Comparison of ENCODE assay signal across 15 mouse cellular contexts in the genomic region with DNA sequence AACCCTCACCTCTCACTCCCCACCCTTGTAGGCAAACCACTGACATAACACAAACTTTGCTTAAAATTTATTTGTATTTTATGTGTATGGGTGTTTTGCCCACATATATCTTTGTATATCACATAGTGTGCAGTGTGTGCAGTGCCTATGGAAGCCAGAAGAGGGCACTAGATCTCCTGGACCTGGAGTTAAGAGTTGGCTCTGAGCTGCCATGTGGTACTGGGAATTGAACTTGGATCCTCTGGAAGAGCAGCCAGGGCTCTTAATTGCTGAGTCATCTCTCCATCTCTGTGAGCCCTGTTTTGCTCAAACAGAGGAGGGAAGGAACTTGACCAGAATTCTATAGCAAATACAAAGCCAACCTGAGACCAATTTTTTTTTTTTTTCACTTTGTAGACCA. TPM values are rescaled to one million over a fixed set of nuclear protein-coding genes. Genes with fewer than 3 reads are reported as not detected.
DNase-seq lines count a peak whose midpoint lies in the region; ATAC-seq and TF ChIP-seq lines count a peak whose summit lies in the region.
"Had no signal": no experiment of that assay in that cellular context is flagged by ENCODE, and none has a peak within 500 bp of the region (broad histone marks: within the 10 kb centered on the region; RNA-seq: fewer than 3 reads in every experiment).

No protein-coding gene starts in this region.

- TF ChIP-seq EP300 in liver, embryonic 14.5 days (IDR thresholded peaks at IDR 0.05; ENCODE audit: low read depth), result no peak

- no peak overlapping the region for H3K4me3 ChIP-seq in liver, embryonic 14.5 days (ENCODE audit: insufficient read depth in 1 of 2, low read depth in 2 of 2, low read length in 2 of 2)
- no peak overlapping the region for H3K4me3 ChIP-seq in liver, embryonic 11.5 days (ENCODE audit: low read depth, low read length)
- H3K4me3 ChIP-seq in embryonic fibroblast, embryonic 13.5 days (ENCODE audit: insufficient read depth, low read length), result no peak overlapping the region
- H3K4me3 ChIP-seq: heart, embryonic 12.5 days; lung, embryonic 15.5 days; myocyte had no signal

- H3K27ac ChIP-seq in liver, embryonic 14.5 days, result no peak overlapping the region
- no peak overlapping the region for H3K27ac ChIP-seq in liver, embryonic 11.5 days (ENCODE audit: low read depth, low read length)
- no peak overlapping the region for H3K27ac ChIP-seq in embryonic fibroblast, embryonic 13.5 days (ENCODE audit: insufficient read depth, low read length)
- H3K27ac ChIP-seq: lung, embryonic 15.5 days had no signal

- H3K4me1 ChIP-seq in liver, embryonic 14.5 days (replicated peaks; ENCODE audit: control insufficient read depth in 2 of 2, insufficient read depth in 2 of 2, low read length in 1 of 2), result no peaks in the 10 kb centered on the region
- H3K4me1 ChIP-seq in liver, embryonic 11.5 days (replicated peaks; ENCODE audit: control insufficient read depth, insufficient read depth, low read length), result no peaks in the 10 kb centered on the region
- H3K4me1 ChIP-seq in embryonic fibroblast, embryonic 13.5 days (ENCODE audit: control insufficient read depth, insufficient read depth, low read length), result no peaks in the 10 kb centered on the region
- H3K4me1 ChIP-seq: heart, embryonic 12.5 days had no signal

- H3K36me3 ChIP-seq in liver, embryonic 14.5 days (replicated peaks; ENCODE audit: control insufficient read depth, insufficient read depth, low read depth), result no peaks in the 10 kb centered on the region
- peaks cover 34% of the 10 kb centered on the region for H3K36me3 ChIP-seq in liver, embryonic 11.5 days (ENCODE audit: control insufficient read depth, insufficient read depth, low read length)

- H3K4me2 ChIP-seq in liver, embryonic 14.5 days (ENCODE audit: low read depth), result no peak overlapping the region
- no peak overlapping the region for H3K4me2 ChIP-seq in liver, embryonic 11.5 days
- H3K4me2 ChIP-seq: heart, embryonic 12.5 days; lung, embryonic 15.5 days had no signal

- ATAC-seq in liver, embryonic 14.5 days (ENCODE audit: insufficient read depth), result no peak
- no peak for ATAC-seq in liver, embryonic 11.5 days (replicated peaks; ENCODE audit: low FRiP score)
- ATAC-seq: forebrain, embryonic 16.5 days had no signal

- TF ChIP-seq POLR2A in embryonic fibroblast, embryonic 13.5 days (IDR thresholded peaks at IDR 0.05; ENCODE audit: low read depth, low read length), result no peak

- DNase-seq in embryo, embryonic 10 days (ENCODE audit: low spot score), result peak; percentile 28
- DNase-seq in embryo, embryonic 9.5 days (ENCODE audit: extremely low spot score), result no peak
- no peak for DNase-seq in liver, embryonic 14.5 days (ENCODE audit: low read depth in 3 of 3, low spot score in 3 of 3)
- DNase-seq in liver, embryonic 11.5 days (ENCODE audit: low spot score), result no peak
- peak; percentile 76 for DNase-seq in ES-CJ7 (ENCODE audit: low read depth, low spot score)
- DNase-seq in urinary bladder, postnatal 25 days (ENCODE audit: low spot score), result no peak
- DNase-seq in gastrocnemius, postnatal 25 days, result no peak
- DNase-seq: adrenal gland, postnatal 25 days; cerebellum, postnatal 36 days had no signal

- no peak overlapping the region for H3K9ac ChIP-seq in liver, embryonic 14.5 days (replicated peaks)
- no peak overlapping the region for H3K9ac ChIP-seq in liver, embryonic 11.5 days (ENCODE audit: low read depth, low read length)
- H3K9ac ChIP-seq: heart, embryonic 12.5 days; lung, embryonic 15.5 days had no signal

- peak; percentile 61 for TF ChIP-seq CTCF in liver, embryonic 14.5 days (IDR thresholded peaks at IDR 0.05; ENCODE audit: low read depth)
- TF ChIP-seq CTCF in embryonic fibroblast, embryonic 13.5 days (IDR thresholded peaks at IDR 0.05; ENCODE audit: borderline replicate concordance, insufficient read depth, low read length), result peak; percentile 23; the same call in 1 of the 2 replicates

- H3K27me3 ChIP-seq in liver, embryonic 14.5 days (ENCODE audit: control insufficient read depth, insufficient read depth, low read length), result no peaks in the 10 kb centered on the region
- H3K27me3 ChIP-seq in liver, embryonic 11.5 days (replicated peaks; ENCODE audit: control insufficient read depth, insufficient read depth, low read length), result no peaks in the 10 kb centered on the region
- H3K27me3 ChIP-seq: heart, embryonic 12.5 days; lung, embryonic 15.5 days had no signal

- H3K9me3 ChIP-seq in liver, embryonic 14.5 days (ENCODE audit: control insufficient read depth, low read length), result no peaks in the 10 kb centered on the region
- no peaks in the 10 kb centered on the region for H3K9me3 ChIP-seq in liver, embryonic 11.5 days (ENCODE audit: control insufficient read depth, low read length)
- H3K9me3 ChIP-seq: lung, embryonic 15.5 days had no signal

RNA-seq across cellular contexts. Expression of gene Soga1, which starts 35.1 kb away (rescaled TPM):
- polyA plus RNA-seq in liver, embryonic 14.5 days (2012; rRNA removed), result 1.8 and 2.0 TPM in 2 replicates
- 1.6 and 1.8 TPM in 2 replicates for polyA plus RNA-seq in liver, embryonic 14.5 days (2014; fragmentation: Nextera tagmentation; extraction: Ambion mirVana)
- polyA plus RNA-seq in liver, embryonic 11.5 days (2014; fragmentation: Nextera tagmentation; extraction: Ambion mirVana), result 4.0 and 5.3 TPM in 2 replicates
- polyA plus RNA-seq in embryonic fibroblast, embryonic 13.5 days (2011; ENCODE audit: insufficient read length, low read depth, missing spikeins), result 20.2 and 21.8 TPM in 2 replicates
- 1 to 10 TPM; 4.5 to 5.0 TPM for total RNA-seq in gastrocnemius, postnatal 25 days (2021)

RNA-seq across cellular contexts. Expression of gene Dsn1, which starts 37.0 kb away (rescaled TPM):
- 11.2 and 19.2 TPM in 2 replicates for polyA plus RNA-seq in liver, embryonic 14.5 days (2012; rRNA removed)
- 30.2 and 30.6 TPM in 2 replicates for polyA plus RNA-seq in liver, embryonic 14.5 days (2014; fragmentation: Nextera tagmentation; extraction: Ambion mirVana)
- polyA plus RNA-seq in liver, embryonic 11.5 days (2014; fragmentation: Nextera tagmentation; extraction: Ambion mirVana), result 45.0 and 45.7 TPM in 2 replicates
- polyA plus RNA-seq in embryonic fibroblast, embryonic 13.5 days (2011; ENCODE audit: insufficient read length, low read depth, missing spikeins), result 16.9 and 26.0 TPM in 2 replicates
- total RNA-seq in gastrocnemius, postnatal 25 days (2021), result 1 to 10 TPM; 1.2 to 1.9 TPM

RNA-seq across cellular contexts. Expression of gene Tldc2, which starts 42.9 kb away (rescaled TPM):
- not detected in 2 replicates for polyA plus RNA-seq in liver, embryonic 14.5 days (2012; rRNA removed)
- 0.25 TPM in 1 of 2 replicates, not detected in the other for polyA plus RNA-seq in liver, embryonic 14.5 days (2014; fragmentation: Nextera tagmentation; extraction: Ambion mirVana)
- not detected in 2 replicates for polyA plus RNA-seq in liver, embryonic 11.5 days (2014; fragmentation: Nextera tagmentation; extraction: Ambion mirVana)
- polyA plus RNA-seq in embryonic fibroblast, embryonic 13.5 days (2011; ENCODE audit: insufficient read length, low read depth, missing spikeins), result not detected in 2 replicates
- not detected for total RNA-seq in gastrocnemius, postnatal 25 days (2021)
- total RNA-seq: adrenal gland, postnatal 25 days; layer of hippocampus, postnatal 10 days had no signal
- polyA plus RNA-seq: forebrain, embryonic 16.5 days; heart, embryonic 12.5 days; lung, embryonic 15.5 days; myocyte had no signal

RNA-seq across cellular contexts. Expression of gene Ndrg3, which starts 52.1 kb away (rescaled TPM):
- polyA plus RNA-seq in liver, embryonic 14.5 days (2012; rRNA removed), result 30.3 and 31.7 TPM in 2 replicates
- 29.2 and 34.8 TPM in 2 replicates for polyA plus RNA-seq in liver, embryonic 14.5 days (2014; fragmentation: Nextera tagmentation; extraction: Ambion mirVana)
- polyA plus RNA-seq in liver, embryonic 11.5 days (2014; fragmentation: Nextera tagmentation; extraction: Ambion mirVana), result 58.9 and 68.3 TPM in 2 replicates
- polyA plus RNA-seq in embryonic fibroblast, embryonic 13.5 days (2011; ENCODE audit: insufficient read length, low read depth, missing spikeins), result 51.3 and 63.6 TPM in 2 replicates
- total RNA-seq in gastrocnemius, postnatal 25 days (2021), result 10 to 100 TPM; 22.7 to 28.2 TPM

Comparison
In these comparisons a context has a peak if more than half of its experiments do, and no peak if none do; other contexts are left out.
1. DNase-seq: peak in embryo, embryonic 10 days (single experiment) and ES-CJ7 (single experiment); none in embryo, embryonic 9.5 days (single experiment), liver, embryonic 14.5 days (0 of 3), liver, embryonic 11.5 days (single experiment), urinary bladder, postnatal 25 days (single experiment) and gastrocnemius, postnatal 25 days (single experiment).